Mouse (Mus musculus) gastrocnemius, adult 8-10 months (tissue): ENCODE data around the gene Marcks. TPM values are rescaled to one million over a fixed set of nuclear protein-coding genes. Genes with fewer than 3 reads are reported as not detected.

Source experiments
- total RNA-seq, 4 experiments: library from RNA; stranded (reverse); gene quantifications; 2 replicates each; pipeline ENCODE4 v1.2.4; 2022

Gene Marcks
- total RNA-seq, 4 experiments from 2014 or later, result 10.4 to 17.4 (median 11.5) TPM

Other genes starting within 250 kb of the Marcks start
- gene Hdac2, start 164.4 kb downstream of the Marcks start, total RNA-seq, result 10 to 100 TPM; 47.8 to 54.9 (median 52.8) TPM